Mouse (Mus musculus) mouse embryonic stem cell (cell line): ENCODE measurements at regions not wholly inside any gene's neighbourhood (a gene's known extent, or its start where the extent isn't known, plus 50 kb on each side); places are given as distances from the start of the nearest gene placed in this dataset.

ENCODE experiments used
- in situ Hi-C, 2 experiments: fragments of 300-500 bp; cut with MboI; formaldehyde crosslinking; loops; 1 replicate in 1 of 2; 3 replicates in 1 of 2; pipeline ENCODE4 v1.14.3; 2019 to 2020; ENCODE audit warnings: low sequenced_read_pairs in 2 of 2, low pct_unique_long_range_greater_than_20kb in 1 of 2, mixed read lengths in 1 of 2; ENCODE audit not compliant: unreplicated experiment in 1 of 2

DNA sequence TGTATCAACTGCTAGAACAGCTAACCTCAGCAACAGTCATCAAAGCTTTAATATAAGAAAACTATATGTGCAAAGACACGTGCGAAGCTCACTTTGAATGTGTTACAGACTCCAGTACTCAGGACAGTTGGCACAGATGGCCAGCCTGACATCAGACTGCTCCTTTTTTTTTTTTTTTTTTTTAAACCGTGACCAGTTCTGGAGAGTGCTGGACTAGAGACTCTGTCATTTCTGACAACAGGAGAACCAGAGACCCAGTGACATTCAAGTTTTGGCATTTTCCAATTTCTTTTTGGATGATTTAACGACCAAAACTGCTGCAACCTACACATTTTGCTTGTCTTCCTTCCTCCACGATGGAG is 371.5 kb upstream of the Nr5a2 start:
- in situ Hi-C loops: loop anchor here in 1 of 2 experiments (25.0 kb wide), 1 partner anchor 706 kb away; no protein-coding TSS in a partner anchor

DNA sequence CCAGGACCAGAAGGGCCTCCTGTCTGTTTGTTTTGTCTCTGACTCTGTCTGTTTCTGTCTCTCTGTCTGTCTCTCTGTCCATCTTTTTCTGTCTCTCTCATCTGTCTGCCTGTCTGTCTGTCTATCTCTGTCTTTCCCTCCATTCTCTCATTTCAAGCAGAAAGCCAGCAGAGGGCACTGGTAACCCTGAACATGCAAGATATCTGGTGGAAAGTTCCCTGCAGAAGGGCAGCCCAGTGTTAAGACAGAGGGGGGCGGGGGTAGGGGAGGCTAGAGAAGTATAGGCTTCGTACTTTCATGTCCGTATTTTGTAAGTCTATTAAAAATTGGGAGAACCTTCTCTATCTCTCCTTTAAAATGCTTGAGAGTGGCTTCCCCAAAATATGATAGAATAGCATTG is 370.4 kb upstream of the Nr5a2 start:
- in situ Hi-C loops: loop anchor here in 1 of 2 experiments (25.0 kb wide), 1 partner anchor 707 kb away; no protein-coding TSS in a partner anchor

DNA sequence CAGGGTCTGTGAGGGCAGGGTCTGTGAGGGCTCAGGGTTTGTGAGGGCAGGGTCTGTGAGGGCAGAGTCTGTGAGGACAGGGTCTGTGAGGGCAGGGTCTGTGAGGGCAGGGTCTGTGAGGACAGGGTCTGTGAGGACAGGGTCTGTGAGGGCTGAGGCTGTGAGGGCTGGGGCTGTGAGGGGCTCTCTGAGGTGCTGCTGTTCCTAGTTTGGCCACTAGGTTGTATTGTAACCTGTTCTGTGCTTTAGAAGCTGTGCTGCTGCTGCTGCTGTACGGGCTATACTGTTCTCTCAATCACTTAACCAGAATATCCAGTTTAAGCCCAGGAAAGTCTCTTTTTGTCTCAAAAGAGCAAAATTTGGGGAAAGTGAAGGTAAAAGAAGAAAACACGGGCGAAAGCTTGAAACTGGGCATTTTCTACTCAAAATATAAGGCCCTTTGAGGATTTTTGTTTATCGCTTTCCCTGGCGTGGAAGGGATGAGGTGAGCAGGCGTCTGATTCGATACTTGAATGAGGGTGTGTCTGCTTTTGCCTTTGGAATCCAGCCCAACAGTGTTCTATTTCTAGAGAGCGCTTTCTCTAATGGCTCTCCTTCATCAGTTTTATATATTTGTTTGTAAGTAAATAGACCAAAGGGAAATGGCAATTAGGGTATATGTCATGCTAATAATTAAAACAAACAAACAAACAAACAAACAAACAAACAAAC is 363.8 kb upstream of the Nr5a2 start:
- in situ Hi-C loops: no loop called here

DNA sequence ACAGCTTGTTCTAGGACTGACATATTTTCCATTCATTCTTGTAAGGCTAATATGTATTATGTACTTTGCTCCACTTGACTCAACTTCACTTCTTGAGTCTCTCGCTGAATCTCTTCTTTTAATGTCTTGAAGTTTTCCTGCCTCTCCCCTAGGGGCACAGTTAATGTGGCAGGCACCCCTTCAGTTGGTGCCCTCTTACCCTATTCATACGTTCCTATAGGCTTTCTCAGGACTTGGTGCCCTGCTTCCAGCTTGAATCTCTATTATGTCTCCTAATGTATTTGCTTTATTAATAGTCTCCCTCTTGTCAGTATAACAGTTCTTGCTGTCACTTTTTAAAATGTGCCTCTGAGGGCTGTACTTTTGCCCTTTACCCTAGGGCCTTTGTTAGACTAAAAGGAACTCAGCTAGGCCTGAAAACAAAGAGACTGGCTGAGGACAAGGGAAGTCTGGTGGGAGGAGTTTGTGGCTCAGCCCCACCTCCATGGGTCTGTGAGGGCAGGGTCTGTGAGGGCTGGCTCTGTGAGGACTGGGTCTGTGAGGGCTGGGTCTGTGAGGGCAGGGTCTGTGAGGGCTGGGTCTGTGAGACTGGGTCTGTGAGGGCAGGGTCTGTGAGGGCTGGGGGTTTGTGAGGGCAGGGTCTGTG is 362.9 kb upstream of the Nr5a2 start:
- in situ Hi-C loops: no loop called here

DNA sequence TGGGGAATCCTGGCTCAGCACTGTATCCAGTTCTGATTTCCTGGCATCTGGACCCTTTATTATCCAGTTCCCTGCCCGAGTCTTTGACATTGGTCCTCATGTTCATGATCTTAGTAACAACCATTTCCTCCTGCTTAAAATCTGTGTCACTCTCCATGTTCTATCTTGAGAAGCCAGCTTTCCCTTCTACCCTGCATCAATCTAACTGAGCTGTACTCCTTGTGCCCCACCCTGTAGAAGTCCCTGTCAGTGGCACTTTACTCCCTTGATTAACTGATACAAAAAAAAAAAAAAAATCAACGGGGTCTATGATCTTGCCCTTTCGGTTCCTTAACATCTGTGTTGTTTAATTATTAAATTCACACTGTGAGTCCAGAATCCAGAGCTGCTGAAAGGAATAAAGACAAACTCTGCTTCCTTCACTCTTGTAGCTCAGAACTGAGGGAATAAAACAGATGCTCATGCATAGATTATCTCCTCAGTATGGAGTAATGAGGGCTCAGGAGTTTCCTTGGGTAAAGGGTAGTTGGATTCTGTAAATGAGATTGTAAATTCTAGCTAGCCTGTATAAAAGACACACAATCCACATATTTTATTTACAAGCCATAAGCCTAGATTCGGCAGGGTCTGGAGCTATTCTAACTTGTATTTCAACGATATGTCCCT is 342.6 kb upstream of the Nr5a2 start:
- in situ Hi-C loops: no loop called here

GRCm38 (mm10) chr1:137297780-137298569 is 337.7 kb upstream of the Nr5a2 start:
- in situ Hi-C loops: no loop called here

GRCm38 (mm10) chr1:137289456-137289855 is 329.2 kb upstream of the Nr5a2 start:
- in situ Hi-C loops: no loop called here

GRCm38 (mm10) chr1:137283291-137283690 is 323.0 kb upstream of the Nr5a2 start:
- in situ Hi-C loops: no loop called here

DNA sequence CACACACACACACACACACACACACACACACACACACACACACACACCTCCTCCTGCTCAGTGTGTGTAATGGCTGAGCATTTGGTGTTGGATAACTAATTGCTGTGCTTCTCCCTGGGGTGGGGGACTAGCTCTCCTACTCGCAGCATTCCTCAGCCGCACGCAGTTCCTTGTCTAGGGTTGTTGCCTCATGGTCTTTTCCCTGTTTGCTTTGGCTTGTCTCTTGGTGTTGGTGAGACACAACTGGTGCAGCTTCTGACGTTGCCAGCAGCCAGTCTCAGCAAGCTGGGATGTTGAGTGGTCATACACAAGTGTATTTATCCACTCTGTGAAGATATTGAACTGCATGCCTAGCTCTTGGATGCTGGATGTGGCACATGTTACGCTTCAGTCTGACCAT is 322.2 kb upstream of the Nr5a2 start:
- in situ Hi-C loops: no loop called here

DNA sequence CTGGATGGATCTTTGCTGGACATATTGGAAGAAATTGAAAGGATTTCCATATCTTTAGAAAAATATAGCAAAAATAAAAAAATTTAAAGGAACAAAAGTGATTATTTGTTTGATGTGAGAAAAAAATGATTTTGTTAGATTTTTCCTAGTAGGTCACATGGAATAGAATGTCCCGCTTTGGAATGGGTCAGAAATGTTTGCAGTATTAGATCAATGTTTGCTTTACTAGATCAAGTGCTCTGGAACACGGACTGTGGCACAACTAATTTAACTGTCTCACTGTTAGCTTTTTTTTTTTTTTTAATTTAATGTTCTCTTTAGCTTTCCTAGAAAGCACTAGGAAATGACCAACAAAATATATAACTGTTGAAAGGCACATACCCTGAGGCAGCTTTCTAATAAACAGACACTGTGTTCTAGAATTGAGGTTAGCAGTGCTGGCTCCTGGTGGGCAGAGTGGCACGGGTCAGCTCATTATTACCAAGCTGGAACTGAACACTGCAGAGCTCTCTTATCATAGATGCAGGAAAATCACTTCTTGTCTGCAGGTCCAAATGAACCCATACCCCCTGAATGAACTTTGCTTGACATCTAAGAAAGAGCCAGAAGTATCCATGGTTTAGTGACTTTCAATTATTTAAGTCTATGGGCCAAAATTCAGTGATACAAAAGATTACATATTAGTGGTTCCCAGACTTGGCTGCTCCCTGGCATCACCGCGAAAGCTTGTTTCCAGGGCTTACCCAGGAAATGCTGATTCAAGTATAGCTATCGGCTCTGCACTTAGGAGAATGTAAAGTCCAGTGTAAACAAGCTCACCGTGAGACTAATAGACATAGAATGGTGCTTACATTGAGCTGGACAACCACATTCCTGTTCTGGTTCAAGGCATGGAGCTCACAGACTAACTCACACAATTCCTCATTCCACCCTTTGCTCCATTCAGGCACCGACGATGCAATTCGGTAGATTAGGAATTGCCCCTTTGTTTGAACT is 320.4 kb upstream of the Nr5a2 start:
- in situ Hi-C loops: no loop called here

- in situ Hi-C loops: no loop called here
Observed at GRCm38 (mm10) chr1:137279981-137280380, 319.7 kb upstream of the Nr5a2 start.

DNA sequence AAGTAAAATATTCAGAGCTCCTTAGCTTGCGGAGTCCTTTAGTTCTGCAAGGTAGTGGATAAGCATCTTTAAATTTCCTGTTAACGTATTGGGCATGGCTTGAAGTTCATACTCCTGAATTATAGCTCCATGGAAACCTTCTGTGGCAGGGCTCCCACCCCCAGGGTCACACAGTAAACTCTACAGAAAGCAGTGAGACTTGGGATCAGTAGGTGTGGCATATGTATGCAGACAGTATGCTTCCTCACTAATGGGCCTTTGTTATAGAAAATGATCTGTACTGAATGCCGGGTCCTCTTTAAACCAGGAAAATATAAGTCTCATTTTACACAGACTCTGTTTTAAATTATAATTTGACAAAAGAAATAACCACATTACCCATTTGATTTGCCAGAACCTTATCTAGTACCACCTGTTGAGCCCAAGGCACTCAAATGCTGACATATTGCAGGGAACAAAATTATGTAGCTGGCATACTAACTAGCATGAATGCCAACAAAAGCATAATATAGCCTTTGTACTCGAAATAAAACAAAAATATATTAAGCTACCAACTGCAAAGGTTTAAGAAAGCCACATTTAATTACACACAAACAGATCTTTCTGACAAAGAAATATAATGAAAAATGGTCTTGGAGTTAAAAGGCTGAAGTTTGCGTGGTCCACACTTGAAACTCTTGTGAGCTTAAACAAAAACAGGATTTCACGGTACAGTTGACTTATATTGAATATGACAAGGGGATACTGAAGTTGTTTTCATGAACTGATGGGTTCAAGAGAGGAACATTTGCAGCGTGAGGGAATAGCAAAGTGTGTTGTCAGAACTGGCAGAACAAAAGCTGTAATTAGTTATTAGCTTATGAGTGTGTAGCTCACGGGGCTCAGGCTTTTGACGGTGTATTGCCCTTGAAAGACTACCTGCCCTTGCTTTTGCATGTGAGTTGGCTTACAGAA is 310.7 kb upstream of the Nr5a2 start:
- in situ Hi-C loops: no loop called here

GRCm38 (mm10) chr1:137262806-137263370 is 302.6 kb upstream of the Nr5a2 start:
- in situ Hi-C loops: no loop called here

GRCm38 (mm10) chr1:137262121-137262525 is 301.9 kb upstream of the Nr5a2 start:
- in situ Hi-C loops: no loop called here

DNA sequence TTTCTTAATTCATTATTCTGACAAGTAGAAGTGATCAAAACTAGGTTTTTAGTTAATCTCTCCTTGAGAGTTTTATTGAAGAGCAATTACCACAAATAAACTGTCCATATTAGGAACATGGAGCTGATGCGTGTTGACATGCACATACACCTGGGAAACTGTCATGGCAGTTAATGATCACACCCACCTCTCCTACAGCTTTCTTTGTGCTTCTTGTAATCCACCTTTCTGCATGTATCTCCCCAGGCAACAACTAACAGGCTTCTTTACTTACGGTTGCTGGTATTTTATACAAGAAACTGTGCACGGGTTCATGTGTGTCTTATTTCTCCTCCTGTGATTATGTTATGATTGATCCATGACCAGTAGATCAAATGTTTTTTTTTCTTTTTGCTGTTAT is 296.0 kb upstream of the Nr5a2 start:
- in situ Hi-C loops: no loop called here

- in situ Hi-C loops: no loop called here
Observed at GRCm38 (mm10) chr1:137255041-137255440, 294.8 kb upstream of the Nr5a2 start.

DNA sequence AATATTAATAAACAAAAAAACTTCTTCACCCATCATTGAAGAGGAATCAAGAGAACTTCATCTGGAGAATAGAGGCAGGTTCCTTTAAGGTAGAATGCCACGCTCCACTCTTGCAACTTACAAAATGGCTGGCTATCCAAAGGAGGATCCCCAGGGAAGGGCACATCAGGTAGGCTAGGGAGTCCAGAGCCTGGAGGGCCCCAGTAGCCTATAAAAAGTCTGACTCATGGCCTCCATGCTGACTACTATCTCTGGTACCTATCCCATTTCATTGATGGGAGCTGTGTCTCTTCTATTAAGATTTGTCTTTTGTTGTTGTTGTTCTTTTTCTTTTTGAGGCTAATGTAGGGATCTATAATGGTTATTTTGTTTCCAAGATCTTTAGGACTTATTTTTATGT is 294.4 kb upstream of the Nr5a2 start:
- in situ Hi-C loops: no loop called here
